Mouse (Mus musculus): ENCODE data around the gene Frmpd4. TPM values are rescaled to one million over a fixed set of nuclear protein-coding genes. Genes with fewer than 3 reads are reported as not detected.

The Frmpd4 gene
- total RNA-seq (2022), result 10 to 100 TPM; 43.0 to 62.9 (median 52.8) TPM

DNA sequence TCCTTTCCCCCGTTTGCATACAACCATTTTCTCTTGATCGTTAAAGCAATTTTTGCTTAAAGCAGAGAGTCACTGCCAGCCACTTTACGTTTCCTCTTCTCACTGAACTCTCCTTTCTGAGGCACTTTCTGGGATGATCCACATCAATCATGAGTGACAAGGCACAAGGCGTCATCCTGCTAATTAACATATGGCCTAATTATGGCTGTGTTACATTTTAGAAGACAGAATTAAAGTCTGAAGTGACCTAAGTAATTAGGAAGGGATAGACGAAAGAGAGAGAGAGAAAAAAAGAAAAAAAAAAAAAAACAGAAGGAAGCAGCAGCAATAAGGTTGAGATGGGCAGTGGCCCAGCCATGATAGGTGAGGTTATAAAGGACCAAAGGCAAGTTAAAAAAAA lies at the start of gene Frmpd4:
Gene Frmpd4, minus strand, starts transcription at position 101 of the 400 bp plus-strand sequence.
- DNase-seq (ENCODE audit: low spot score in 2 of 2), result no peak

DNA sequence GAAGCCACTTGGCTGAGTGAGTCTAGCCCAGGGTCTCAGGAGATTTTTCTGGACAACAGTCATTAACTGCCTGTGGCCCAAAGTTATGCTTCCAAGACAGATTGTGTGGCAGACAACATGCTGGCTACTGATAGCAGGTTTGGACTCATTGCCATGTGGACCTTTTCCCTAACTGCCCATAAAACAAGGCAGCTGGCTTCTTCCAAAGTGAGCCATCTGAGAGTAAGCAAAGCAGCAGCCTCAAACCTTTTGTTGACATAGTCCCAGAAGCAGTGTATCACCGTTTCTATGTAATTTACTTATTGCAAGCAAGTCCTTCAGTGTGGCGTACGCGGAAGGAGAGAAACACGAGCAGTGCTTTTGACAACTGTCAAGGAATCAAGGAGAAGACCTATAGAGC lies 18.2 kb upstream of the Frmpd4 start:
- DNase-seq (ENCODE audit: low spot score in 2 of 2), result no peak

DNA sequence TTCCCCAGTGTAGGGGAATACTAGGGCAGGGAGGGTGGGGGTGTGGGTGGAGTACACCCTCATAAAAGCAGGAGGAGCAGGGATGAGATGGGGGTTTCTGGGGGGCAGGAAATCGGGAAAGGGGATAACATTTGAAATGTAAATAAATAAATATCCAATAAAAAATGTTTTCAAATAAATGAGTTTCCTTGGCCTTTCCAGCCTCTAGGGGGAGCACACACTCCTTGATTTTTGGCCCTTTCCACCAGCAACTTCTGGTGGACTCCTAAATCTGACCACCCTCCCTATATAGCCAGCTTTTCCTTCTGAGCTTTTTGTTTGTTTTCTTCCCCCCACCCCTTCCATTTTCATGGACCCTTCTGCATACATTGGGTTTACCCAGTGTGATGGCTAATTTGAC lies 7.3 kb upstream of the Frmpd4 start:
- no peak for DNase-seq (ENCODE audit: low spot score in 2 of 2)

DNA sequence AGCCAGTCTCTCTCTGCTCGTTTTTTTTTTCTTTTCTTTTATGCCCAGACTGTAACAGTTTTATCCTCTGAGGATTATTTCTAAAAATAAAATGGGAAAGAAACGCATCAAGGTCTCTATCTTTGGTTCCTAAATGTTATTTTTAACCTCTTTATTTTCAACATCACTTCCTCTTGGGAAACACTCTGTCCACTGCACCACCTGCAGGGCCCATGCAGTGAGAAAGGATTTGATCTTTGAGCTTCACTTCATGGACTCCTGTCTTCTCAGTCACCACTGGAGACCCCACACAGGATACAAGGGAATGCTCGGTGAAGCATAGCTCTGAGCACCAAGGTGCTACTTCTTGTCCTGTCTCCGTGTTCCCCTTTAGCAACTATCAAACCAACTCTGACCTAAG lies 5.2 kb downstream of the Frmpd4 start:
- DNase-seq (ENCODE audit: low spot score in 2 of 2), result no peak

DNA sequence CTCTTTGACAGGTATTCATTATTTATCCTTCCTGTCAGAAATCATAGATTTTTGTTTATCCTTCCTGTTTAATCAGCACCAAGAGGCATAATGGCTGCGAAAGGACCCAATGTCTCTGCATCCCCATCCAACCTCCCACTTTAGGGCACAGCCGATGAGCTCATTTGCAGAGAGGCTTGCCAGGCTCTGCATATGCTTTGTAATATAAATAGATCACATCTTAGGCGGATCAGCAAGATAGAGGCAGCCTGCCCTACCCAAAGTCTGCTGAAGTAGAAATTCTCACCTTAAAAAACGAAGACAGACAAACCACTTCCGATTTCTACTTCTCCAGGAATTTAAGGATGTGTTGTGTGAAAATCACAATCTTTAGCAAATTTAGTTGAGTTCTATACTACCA lies 7.8 kb downstream of the Frmpd4 start:
- DNase-seq (ENCODE audit: low spot score in 2 of 2), result peak; percentile 3 to 5

DNA sequence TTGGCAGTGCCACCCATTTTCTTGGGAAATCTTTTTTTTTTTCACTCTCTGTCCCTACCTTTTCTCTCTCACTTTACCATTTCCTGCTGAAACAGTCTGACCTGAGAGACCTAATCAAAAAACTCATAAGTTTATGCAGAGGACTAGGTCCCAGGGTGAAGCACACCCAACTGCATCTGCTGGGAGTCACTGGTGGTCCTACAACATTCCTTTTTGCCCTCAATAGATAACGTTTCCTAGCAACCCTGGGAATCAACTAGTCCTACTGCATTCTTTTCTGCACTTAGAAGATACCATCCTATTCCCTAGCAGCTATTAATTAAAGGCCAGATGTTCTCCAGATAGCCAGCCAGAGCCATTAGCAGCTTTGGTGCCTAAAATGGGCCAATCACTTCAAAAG lies 71.8 kb downstream of the Frmpd4 start:
- no peak for DNase-seq (ENCODE audit: low spot score in 2 of 2)

DNA sequence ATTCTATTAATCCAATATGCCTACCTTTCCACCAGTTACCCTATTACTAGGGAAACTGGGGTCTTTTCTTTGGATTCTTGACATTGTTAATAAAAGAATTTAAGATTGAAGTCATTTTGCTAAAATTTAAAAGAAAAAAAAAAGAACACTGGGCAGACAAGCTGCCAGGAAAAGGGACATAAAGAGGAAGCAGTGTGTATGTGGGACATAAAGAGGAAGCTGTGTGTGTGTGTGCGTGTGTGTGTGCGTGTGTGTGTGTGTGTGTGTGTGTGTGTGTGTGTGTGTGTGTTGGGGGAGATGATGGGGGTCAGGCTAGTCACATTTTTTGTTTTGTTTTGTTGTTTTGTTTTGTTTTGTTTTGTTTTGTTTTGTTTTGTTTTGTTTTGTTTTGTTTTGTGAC lies 121.8 kb downstream of the Frmpd4 start:
- DNase-seq (ENCODE audit: low spot score in 2 of 2), result no peak

DNA sequence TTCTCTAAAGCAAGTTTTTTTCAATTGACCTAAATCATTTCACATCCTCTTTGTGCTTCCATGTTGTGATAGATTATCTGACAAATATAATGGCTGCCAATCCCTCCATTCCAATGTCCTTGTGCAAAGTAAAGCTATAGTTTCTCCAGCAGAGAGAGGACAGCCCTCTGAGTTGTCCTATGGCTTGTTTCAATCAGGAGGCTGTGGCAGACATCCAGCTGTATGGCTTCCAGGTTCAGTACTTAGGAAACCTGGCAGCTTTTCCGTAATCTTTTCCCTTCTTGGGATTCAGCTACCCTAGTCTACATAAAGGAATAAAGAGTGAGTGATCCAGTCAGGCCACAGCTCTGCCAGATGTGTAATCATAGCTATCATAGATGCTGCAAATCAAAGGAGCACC lies 145.8 kb downstream of the Frmpd4 start:
- no peak for DNase-seq (ENCODE audit: low spot score in 2 of 2)

DNA sequence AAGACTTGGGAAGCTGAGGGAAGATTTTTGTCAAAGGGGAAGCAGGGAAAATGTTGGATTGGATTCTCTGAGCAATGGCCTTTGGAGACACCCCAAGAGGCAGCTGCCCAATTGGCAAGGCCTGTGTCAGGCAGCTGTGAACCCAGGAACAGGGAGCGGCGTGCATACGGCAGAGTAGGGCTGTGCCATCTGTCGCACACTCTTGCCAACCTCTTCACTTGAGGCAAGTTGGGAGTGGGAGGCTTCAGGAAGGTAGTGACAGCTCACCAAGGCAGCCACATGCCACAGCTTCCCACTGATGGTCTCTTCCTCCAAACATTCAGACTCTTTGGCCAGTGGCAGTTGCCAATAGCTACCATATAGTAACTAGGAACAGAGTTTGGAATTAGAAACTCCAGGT lies 147.2 kb downstream of the Frmpd4 start:
- DNase-seq (ENCODE audit: low spot score in 2 of 2), result peak; percentile 56 to 60

DNA sequence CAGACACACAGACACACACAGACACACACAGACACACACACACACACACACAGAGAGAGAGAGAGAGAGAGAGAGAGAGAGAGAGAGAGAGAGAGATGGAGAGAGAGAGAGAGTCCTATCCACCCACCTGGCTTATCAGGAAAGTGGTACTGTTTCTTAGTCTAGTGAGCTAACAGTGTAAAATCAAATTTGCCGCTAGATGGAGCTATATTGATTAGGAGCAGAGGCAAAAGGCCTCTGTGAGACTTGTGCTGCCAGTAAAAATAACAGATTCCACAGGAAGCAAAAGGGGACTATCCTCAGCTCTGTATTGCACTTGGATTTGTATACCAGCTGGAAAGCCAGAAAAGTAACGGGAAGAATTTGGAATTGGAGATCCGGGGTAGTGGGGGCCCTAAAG lies 161.6 kb downstream of the Frmpd4 start:
- DNase-seq (ENCODE audit: low spot score in 2 of 2), result no peak

DNA sequence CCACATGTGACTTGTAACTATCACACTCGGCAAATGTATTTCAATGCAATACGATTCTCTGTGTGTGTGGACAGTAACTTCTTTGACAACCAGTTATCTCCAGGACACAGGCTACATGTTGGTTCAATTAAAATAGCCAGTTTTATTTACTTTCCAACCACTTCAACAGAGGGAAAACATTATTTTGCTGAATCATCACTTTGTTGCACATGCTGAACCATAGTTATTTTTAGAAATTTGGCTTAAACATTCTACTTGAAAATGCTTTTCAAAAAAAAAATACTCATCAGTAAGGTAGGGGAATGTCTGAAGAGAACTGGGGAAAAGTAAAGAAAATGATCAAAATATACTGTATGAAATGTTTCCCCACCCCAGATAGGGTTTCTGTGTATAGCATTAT lies 173.5 kb downstream of the Frmpd4 start:
- no peak for DNase-seq (ENCODE audit: low spot score in 2 of 2)

DNA sequence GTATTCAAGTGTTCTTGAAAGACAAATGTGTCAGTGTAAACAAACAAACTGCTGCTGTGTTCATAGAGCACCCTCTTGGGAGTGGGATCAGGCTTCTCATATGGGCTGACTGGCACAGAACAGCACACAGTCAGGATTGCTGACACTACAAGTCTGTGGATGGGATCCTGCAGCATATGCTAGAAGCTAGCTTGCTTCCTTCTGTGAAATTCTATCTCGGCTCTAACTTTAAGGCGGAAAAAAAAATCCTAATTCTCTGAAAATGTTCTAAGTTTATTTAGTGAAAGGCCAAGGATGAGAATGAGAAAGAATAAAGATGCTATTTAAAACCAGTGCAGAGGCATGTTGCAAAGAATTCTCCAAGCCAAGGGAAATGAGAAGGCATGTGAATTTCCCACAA lies 226.6 kb downstream of the Frmpd4 start:
- DNase-seq (ENCODE audit: low spot score in 2 of 2), result no peak

DNA sequence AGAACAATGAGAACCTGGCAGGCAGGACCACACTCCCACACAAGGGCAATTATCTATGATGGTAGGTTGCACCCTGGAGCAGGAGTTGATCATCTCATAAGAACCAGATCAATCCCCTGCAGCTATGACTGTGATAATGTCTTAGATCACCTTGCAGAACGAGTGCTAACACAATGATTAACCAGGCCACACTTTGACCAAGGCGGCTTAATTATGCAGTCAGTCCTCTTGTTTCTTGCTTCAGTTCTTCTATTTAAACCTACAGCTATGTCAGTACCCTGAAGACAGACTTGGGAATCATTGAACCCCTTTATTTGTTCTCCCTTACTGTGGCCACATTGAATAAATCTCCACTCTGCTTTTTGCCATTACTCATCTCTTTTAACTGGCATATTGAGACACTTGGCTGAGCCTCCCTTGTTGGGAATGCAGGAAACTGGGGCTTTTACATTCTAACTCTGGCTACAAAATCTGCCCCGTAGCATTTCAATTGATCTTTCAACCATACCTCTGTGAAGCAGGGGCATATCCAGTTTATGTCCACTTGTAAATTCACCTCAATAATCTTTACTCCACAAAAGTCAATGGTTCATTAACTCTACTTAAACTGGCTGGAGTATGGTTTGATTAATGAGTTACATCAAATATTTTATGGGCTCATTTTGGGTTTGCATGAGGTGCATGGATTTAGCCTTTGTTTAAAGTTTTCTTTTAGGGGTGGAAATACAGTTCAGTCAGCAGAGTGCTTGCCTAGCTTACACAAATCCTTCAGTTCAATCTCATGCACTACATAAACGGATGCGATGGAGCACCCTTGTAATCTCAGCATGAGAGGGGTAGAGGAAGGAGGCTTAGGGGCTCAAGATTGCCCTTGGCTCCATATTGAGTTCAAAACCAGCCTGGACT lies 227.5 kb downstream of the Frmpd4 start:
- DNase-seq (ENCODE audit: low spot score in 2 of 2), result no peak

DNA sequence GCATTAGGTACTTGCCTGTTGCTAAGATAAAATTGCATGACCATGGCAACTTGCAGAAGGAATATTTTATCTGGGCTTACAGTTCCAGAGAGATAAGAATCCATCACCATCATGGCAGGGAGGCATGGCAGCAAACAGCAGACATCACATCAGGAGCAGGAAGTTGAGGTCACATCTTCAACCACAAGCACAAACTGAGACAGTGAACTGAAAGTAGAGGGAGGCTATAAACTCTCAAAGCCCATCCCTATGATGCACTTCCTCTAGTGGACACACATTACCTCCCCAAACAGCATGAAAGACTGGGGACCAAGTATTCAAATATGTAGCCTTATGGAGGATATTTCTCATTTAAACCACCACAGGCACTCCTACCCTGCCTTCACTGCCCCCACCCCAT lies 238.8 kb downstream of the Frmpd4 start:
- no peak for DNase-seq (ENCODE audit: low spot score in 2 of 2)

DNA sequence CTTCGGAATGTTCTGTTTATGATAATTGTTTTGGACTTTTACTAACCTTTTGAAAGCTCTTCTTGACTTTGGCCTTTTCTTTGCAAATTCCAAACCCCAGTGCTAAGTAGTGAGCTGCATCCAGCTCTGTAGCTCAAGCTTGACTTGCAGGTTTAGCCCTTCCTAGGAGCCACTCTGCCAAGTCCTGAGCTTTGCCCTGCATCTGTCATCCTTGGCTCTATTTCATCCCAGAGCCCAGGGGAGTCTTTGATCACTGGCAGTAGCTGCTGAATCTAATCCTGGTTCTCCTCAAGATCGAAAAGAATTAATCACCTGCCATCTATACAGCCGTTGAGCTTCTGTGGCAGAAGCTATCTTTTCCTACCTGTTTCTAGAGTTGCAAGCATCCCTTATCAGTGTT lies 251.9 kb downstream of the Frmpd4 start:
- no peak for DNase-seq (ENCODE audit: low spot score in 2 of 2)

DNA sequence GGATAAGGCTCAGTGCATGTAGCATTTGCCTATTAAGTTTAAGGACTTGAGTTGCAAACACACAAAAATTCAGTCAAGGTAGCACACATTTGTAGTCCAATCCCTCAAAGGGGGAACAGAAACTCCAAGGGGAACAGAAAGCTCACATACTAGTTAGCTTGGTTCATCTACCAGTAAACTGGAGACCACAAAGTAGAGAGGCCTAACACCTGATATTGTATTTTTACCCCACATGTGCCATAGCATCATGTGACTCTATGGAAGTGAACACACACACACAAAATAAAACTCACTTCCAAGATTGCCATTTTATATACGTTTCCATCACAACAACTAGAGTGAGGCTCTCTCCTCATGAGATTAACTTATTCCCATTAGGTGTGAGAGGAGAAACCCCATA lies 264.9 kb downstream of the Frmpd4 start:
- no peak for DNase-seq (ENCODE audit: low spot score in 2 of 2)

DNA sequence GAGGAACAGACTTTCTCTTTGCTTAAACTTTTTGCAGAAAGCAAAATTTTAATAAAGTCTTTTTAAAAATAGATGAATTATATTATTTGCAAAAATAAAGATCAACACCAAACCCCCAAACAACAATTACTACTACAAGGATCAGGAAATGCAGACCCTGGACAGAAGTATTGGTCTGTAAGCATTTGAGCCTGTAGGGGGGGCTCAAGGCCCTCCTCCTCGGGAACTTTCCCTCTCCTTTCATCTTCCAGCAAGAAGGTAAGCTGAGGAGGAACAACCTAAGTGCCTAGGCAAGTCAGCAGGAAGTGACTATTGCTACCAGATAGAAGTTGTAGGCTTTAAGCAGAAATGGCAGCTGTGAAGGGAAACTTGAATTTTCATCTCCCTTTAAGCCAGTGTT lies 266.9 kb downstream of the Frmpd4 start:
- DNase-seq (ENCODE audit: low spot score in 2 of 2), result no peak

DNA sequence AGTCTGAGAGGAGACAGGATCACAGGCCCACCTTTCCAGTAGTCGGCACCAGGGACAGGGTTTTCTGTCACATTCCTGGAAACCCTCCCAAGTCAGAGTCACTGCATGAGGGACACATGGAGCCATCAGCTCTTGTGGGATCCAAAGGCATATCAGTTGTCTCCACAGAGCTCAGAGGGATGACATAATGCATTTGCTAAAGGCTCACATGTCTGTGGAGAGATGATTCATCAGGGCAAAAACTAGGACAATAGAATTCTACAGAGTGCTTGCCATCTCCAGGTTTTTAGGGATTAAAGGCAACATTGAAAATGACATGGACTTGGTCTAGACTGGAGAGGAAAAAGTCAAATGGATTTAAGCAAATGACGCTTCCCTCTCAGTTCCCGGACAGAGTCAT lies 284.5 kb downstream of the Frmpd4 start:
- no peak for DNase-seq (ENCODE audit: low spot score in 2 of 2)

DNA sequence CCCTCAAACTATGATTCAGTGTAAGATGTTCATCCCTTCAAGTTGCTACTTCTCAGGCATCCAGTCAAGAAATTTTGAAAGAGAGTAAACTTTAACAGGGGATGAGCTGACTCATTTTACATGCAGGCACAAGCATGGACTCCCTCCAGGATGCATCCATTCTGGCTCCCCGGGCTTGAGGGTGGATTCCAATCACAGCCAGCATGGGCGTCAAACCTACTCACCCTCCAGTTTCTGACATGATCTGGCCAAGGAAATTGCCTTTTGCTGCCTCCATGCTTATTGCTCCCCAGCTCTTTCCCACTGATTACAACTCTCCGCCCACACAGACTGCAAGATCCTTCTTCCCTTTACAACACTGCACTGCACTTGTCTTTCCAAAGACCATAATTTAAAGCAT lies 370.0 kb downstream of the Frmpd4 start:
- DNase-seq (ENCODE audit: low spot score in 2 of 2), result no peak

DNA sequence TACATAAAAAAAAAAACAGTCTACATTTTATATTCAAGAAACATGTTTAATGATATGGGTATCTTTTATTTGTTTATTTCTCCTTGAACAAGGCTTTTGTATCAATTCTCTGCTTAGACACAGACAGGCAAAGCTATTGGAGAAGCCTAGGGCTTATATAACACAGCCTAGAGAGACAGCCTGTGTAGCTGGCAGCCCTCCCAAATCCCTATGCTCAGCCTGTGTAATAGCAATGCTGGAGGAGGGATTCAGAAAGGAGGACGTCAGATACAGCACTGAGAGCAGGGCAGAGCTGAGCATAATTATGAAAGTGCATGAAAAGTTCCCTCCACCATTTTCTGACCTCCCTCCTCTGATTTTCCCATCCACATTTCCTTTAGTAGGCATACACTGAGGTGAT lies 385.1 kb downstream of the Frmpd4 start:
- peak; percentile 19 to 62 for DNase-seq (ENCODE audit: low spot score in 2 of 2)

DNA sequence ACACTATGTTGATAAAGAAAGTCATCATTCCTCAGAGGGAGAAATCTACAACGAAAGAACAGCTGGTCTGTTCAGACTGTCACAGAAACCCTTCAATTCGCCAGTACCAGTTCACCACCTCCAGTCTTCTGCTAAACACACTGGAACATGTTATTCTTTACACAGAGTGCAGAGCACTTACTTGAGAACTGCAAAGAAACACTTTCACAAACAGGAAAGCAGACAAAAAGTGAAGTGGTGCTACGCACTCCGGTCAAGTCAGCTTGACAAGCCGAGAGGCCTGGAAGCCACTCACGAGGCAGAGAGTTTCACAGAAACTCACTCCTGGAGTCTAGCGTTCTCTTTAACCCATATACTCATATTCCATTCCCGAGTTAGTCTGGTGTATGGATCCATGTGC lies 387.5 kb downstream of the Frmpd4 start:
- DNase-seq (ENCODE audit: low spot score in 2 of 2), result no peak

DNA sequence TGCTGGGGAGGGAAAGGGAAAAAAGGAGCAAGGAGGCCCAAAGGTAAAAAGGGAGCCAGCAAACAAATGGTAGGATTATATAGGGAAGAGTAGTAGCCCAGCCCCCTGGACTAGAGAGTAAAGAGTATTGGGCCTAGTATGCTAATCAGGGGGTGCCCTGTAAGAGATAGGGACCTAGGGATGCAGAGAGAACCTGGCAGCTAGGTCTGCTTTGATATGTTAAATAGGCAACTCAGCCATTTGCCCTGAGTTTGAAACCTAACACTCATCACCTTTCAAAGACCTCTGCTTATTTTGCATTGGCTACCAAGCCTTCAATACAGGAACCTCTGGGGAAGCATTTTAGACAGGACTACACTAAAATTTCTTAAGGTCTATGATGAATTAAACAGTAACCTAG lies 414.0 kb downstream of the Frmpd4 start:
- DNase-seq (ENCODE audit: low spot score in 2 of 2), result no peak

DNA sequence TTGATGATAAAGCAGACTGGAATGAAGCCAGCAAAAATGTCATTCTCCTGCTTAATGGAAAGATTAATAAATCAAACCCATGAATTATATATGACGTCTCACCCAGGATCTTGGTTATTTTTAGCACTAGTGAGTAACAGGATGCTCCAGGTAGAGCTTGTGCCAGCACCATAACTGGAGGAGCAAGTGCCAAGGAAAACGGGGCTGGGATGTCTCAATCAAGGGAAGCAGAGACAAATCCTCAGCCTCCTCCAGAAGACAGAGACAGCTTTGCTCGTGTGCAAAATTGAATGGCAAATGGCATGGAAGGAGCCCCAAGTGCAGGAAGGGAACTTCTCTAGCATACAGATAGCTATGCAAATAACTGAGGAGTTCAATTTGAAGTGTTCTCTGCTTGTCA lies 418.2 kb downstream of the Frmpd4 start:
- DNase-seq (ENCODE audit: low spot score in 2 of 2), result no peak

DNA sequence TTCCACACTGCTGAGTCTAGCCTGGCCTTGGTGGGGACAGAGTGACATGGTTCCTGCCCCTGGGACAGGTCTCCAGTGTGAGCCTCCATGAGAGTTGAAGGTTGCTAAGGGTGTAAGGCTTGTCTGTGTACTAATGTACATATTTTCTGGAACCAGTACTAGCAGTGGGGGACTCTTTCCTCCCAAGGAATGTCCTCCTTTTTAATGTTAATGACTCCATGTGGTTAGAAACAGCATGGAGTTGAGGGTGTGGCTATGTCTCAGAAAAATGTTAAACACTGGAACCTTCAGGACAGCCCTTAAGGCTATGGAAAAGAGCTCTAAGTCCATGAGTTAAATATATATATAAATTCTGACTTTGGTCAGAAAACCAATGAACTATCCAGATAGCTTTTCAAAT lies 436.0 kb downstream of the Frmpd4 start:
- DNase-seq (ENCODE audit: low spot score in 2 of 2), result no peak

All from layer of hippocampus, adult 8-10 months (tissue).